Mouse (Mus musculus) kidney, embryonic 15.5 days (tissue): Measurements from ENCODE around the gene Naip2. TPM values are rescaled to one million over a fixed set of nuclear protein-coding genes. Genes with fewer than 3 reads are reported as not detected.

Experiments
- ATAC-seq: fragments of 200-750 bp; cut with Nextera tagmentation; replicated peaks from 2 replicates; pipeline ENCODE4 v1.8.0; 2017; ENCODE audit warnings: moderate TSS enrichment; ENCODE audit not compliant: low FRiP score
- H3K27ac ChIP-seq: fragments of 300-500 bp; sonication (generic); 2 replicates; pipeline ENCODE4 v1.5.1; 2015; ENCODE audit warnings: mild to moderate bottlenecking, inconsistent platforms
- H3K27me3 ChIP-seq: fragments of 300-500 bp; sonication (generic); 2 replicates; pipeline ENCODE4 v1.6.1; 2015; ENCODE audit warnings: inconsistent platforms
- H3K36me3 ChIP-seq: fragments of 300-500 bp; sonication (generic); 2 replicates; pipeline ENCODE4 v1.6.1; 2015; ENCODE audit warnings: inconsistent platforms
- H3K4me1 ChIP-seq: fragments of 300-500 bp; sonication (generic); 2 replicates; pipeline ENCODE4 v1.6.1; 2015; ENCODE audit warnings: inconsistent platforms
- H3K4me2 ChIP-seq: fragments of 300-500 bp; sonication (generic); 2 replicates; pipeline ENCODE4 v1.6.1; 2015; ENCODE audit warnings: moderate library complexity, mild to moderate bottlenecking, inconsistent platforms
- H3K4me3 ChIP-seq: fragments of 300-500 bp; sonication (generic); replicated peaks from 2 replicates; pipeline ENCODE4 v1.5.1; 2015; ENCODE audit warnings: mild to moderate bottlenecking, inconsistent platforms
- H3K9ac ChIP-seq: fragments of 300-500 bp; sonication (generic); 2 replicates; pipeline ENCODE4 v1.6.1; 2015; ENCODE audit warnings: mild to moderate bottlenecking, inconsistent platforms
- H3K9me3 ChIP-seq: fragments of 300-500 bp; sonication (generic); replicated peaks from 2 replicates; pipeline ENCODE4 v1.6.1; 2016; ENCODE audit warnings: inconsistent platforms
- WGBS: fragments of 180-500 bp; shearing (Covaris S2); methylation state at CpG from one replicate; pipeline ENCODE4 v1.1.7; 2015; ENCODE audit warnings: mixed read lengths; 5-methylcytosine and 5-hydroxymethylcytosine counted together
- polyA plus RNA-seq: library from polyadenylated mRNA; unstranded; fragments of >200 nt; fragmentation: Nextera tagmentation; extraction: Ambion mirVana; gene quantifications from 2 replicates; pipeline ENCODE4 v1.2.1, GENCODE M21; 2015

The Naip2 gene
- polyA plus RNA-seq, 1 experiment from 2014 or later, result 0.45 TPM

DNA sequence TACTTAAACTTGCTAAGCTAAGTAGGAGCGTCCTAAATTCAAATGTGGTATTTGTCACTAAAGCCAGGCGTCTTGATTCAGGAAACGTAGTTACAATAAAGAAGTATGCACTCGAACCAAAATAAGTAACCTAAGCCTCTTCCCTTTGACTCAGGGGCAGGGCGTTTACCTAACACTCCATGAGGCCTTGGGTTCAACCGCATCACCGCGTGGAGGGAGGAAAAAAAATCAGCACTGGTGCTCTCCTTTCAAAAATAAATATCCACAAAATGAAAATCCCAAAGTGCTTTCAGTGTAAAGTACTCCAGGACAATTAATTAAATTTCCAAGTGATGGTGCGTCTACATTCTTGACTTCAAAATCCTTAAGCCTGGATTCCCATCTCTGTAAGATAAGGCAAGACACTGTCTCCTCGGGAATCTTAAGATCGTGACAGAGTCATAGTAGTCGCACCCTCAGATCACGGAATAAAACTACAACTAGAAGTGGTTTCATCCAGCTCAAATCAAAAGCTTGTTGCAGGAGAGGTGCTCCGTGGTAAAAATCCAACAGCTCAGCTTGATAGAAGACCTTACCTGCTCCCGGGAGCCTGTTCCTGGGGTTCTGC, 98.7 kb downstream of the Naip2 start:
- peak; percentile 10; the same call in 1 of the 2 replicates for ATAC-seq
- H3K27ac ChIP-seq, result peak overlapping the region; percentile 93
- WGBS, result 2% methylated on average over 15 of the region's 15 CpGs
- H3K4me2 ChIP-seq, result peak overlapping the region; percentile 72
- no peaks in the 10 kb centered on the region for H3K9me3 ChIP-seq
- H3K27me3 ChIP-seq, result no peaks in the 10 kb centered on the region
- H3K9ac ChIP-seq, result peak overlapping the region; percentile 86
- H3K36me3 ChIP-seq, result peaks cover 7% of the 10 kb centered on the region
- peaks cover 26% of the 10 kb centered on the region for H3K4me1 ChIP-seq
- peak overlapping the region; percentile 99 for H3K4me3 ChIP-seq

DNA sequence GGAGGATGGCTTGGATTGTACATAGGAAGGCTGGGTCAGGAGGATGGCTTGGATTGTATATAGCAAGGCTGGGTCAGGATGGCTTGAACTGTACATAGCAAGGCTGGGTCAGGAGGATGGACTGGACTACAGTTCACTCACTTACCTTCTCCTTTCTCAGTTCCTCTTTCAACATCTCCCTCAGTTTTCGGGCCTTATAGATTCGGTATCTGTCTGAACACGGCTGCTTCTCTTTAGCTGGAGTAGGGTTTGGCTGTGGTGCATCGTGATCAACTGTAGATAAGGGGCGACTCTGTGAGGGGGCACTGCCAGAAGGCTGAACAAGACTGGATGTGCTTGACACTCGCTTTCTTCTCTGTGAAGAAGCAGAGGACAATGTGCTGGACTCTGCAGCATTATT, 103.1 kb downstream of the Naip2 start:
- Histone ChIP-seq H3K9me3 (no peaks in the 10 kb centered on the region), H3K9ac (no peak overlapping the region), H3K36me3 (peaks cover 49% of the 10 kb centered on the region), H3K4me2 (no peak overlapping the region), H3K27me3 (no peaks in the 10 kb centered on the region), H3K4me3 (no peak overlapping the region), H3K27ac (no peak overlapping the region), H3K4me1 (peaks cover 15% of the 10 kb centered on the region)
- ATAC-seq, result no peak
- WGBS, result 92% methylated on average over 6 of the region's 6 CpGs

Other genes starting within 250 kb of the Naip2 start
- gene Mccc2, start 186.5 kb downstream of the Naip2 start, polyA plus RNA-seq, result 48.8 and 51.0 TPM in 2 replicates
- 30.2 and 30.8 TPM in 2 replicates for gene Bdp1, start 98.0 kb downstream of the Naip2 start, polyA plus RNA-seq
- gene Serf1, start 94.1 kb downstream of the Naip2 start, polyA plus RNA-seq, result 191 and 202 TPM in 2 replicates
- gene Smn1, start 77.2 kb downstream of the Naip2 start, polyA plus RNA-seq, result 59.9 and 64.0 TPM in 2 replicates
- 0.59 and 0.69 TPM in 2 replicates for gene Naip5, start 44.2 kb upstream of the Naip2 start, polyA plus RNA-seq
- gene Naip6, start 115.6 kb upstream of the Naip2 start, polyA plus RNA-seq, result 0.21 and 0.37 TPM in 2 replicates